Mouse (Mus musculus): ENCODE measurements around the gene Cldn10.

Cldn10 gene

GRCm38 (mm10) chr14:118829331-118830095 is 41.8 kb downstream of the Cldn10 start:
- DNase-seq (ENCODE audit: low read depth), result no peak

- no peak for DNase-seq (ENCODE audit: low read depth)
These were observed 43.9 kb downstream of the Cldn10 start for GRCm38 (mm10) chr14:118831597-118831996.

GRCm38 (mm10) chr14:118833241-118833640 is 45.5 kb downstream of the Cldn10 start:
- no peak for DNase-seq (ENCODE audit: low read depth)

GRCm38 (mm10) chr14:118834313-118834712 is 46.6 kb downstream of the Cldn10 start:
- peak; percentile 82 for DNase-seq (ENCODE audit: low read depth)

GRCm38 (mm10) chr14:118836145-118836544 is 48.4 kb downstream of the Cldn10 start:
- no peak for DNase-seq (ENCODE audit: low read depth)

GRCm38 (mm10) chr14:118836754-118837153 is 49.0 kb downstream of the Cldn10 start:
- DNase-seq (ENCODE audit: low read depth), result no peak

GRCm38 (mm10) chr14:118838556-118839120 is 50.9 kb downstream of the Cldn10 start:
- no peak for DNase-seq (ENCODE audit: low read depth)

- no peak for DNase-seq (ENCODE audit: low read depth)
These were observed 51.7 kb downstream of the Cldn10 start for GRCm38 (mm10) chr14:118839416-118839815.

GRCm38 (mm10) chr14:118840027-118840426 is 52.3 kb downstream of the Cldn10 start:
- no peak for DNase-seq (ENCODE audit: low read depth)

- DNase-seq (ENCODE audit: low read depth), result no peak
These were observed 54.6 kb downstream of the Cldn10 start for GRCm38 (mm10) chr14:118842353-118842752.

- no peak for DNase-seq (ENCODE audit: low read depth)
These were observed 59.1 kb downstream of the Cldn10 start for GRCm38 (mm10) chr14:118846834-118847233.

- no peak for DNase-seq (ENCODE audit: low read depth)
These were observed 60.5 kb downstream of the Cldn10 start for GRCm38 (mm10) chr14:118848171-118848570.

GRCm38 (mm10) chr14:118850011-118850695 is 62.4 kb downstream of the Cldn10 start:
- DNase-seq (ENCODE audit: low read depth), result peak; percentile 55

GRCm38 (mm10) chr14:118850696-118851035 is 63.0 kb downstream of the Cldn10 start:
- DNase-seq (ENCODE audit: low read depth), result no peak

- DNase-seq (ENCODE audit: low read depth), result no peak
These were observed 63.9 kb downstream of the Cldn10 start for GRCm38 (mm10) chr14:118851496-118852107.

GRCm38 (mm10) chr14:118854371-118855114 is 66.8 kb downstream of the Cldn10 start:
- peak; percentile 56 for DNase-seq (ENCODE audit: low read depth)

- peak; percentile 59 for DNase-seq (ENCODE audit: low read depth)
These were observed 67.6 kb downstream of the Cldn10 start for GRCm38 (mm10) chr14:118855141-118855800.

GRCm38 (mm10) chr14:118856563-118856962 is 68.9 kb downstream of the Cldn10 start:
- no peak for DNase-seq (ENCODE audit: low read depth)

- DNase-seq (ENCODE audit: low read depth), result no peak
These were observed 70.6 kb downstream of the Cldn10 start for GRCm38 (mm10) chr14:118858318-118858717.

- DNase-seq (ENCODE audit: low read depth), result no peak
These were observed 74.5 kb downstream of the Cldn10 start for GRCm38 (mm10) chr14:118862253-118862652.

GRCm38 (mm10) chr14:118864905-118865304 is 77.2 kb downstream of the Cldn10 start:
- DNase-seq (ENCODE audit: low read depth), result peak; percentile 41

Data from induced T-regulatory cell, adult 2 months (primary cell).